Mouse (Mus musculus) erythroblast, embryonic 14.5 days (primary cell): Measurements from ENCODE around the gene Dip2c.

Experiments
- GATA1 ChIP-seq: IDR thresholded peaks from 2 replicates; pipeline ENCODE4 v1.6.1; 2012; ENCODE audit warnings: low read length, inconsistent platforms, mixed read lengths
- TAL1 ChIP-seq: IDR thresholded peaks from 3 replicates; pipeline ENCODE4 v1.6.1; 2012; ENCODE audit warnings: low read length, inconsistent platforms, mixed read lengths

GRCm38 (mm10) chr13:9276856-9277620 is 710 bp downstream of the Dip2c start:
- TF ChIP-seq GATA1 (no peak), TAL1 (no peak)
